Mouse (Mus musculus): ENCODE measurements around the gene Acaa1b.

- TF ChIP-seq CTCF (IDR thresholded peaks at IDR 0.05; ENCODE audit: insufficient read depth, low read depth, low read length), result no peak
- TF ChIP-seq POLR2A (IDR thresholded peaks at IDR 0.05; ENCODE audit: insufficient read depth, low read depth, low read length), result no peak
Measured at GRCm38 (mm10) chr9:119145638-119146037, 11.3 kb downstream of the Acaa1b start.

Measured in olfactory bulb, adult 2 months (tissue).